ENCODE assay signal across 22 mouse cellular contexts in the genomic region with DNA sequence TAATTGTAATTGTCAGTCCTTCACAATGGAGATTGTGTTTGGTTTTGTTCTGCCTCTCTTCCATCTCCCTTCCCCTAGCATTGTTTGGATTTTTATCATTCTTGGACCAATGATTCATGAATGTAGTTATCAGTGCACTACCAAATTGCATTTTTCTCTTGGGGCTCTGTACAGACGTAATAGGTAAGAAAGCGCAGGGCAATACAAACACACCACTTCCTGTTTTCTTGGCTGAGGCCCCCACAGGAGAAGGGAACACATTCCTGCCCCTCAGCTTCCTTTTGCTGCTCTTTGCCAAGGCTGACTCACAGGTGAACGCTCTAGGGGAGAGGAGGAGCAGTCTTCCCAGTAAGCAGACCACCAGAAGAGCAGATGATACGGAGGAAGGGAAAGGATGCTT. TPM values are rescaled to one million over a fixed set of nuclear protein-coding genes. Genes with fewer than 3 reads are reported as not detected.
A peak's percentile ranks its signal among the peaks of the same experiment; 100 is the strongest.
DNase-seq lines count a peak whose midpoint lies in the region; ATAC-seq and TF ChIP-seq lines count a peak whose summit lies in the region.
"Had no signal": no experiment of that assay in that cellular context is flagged by ENCODE, and none has a peak within 500 bp of the region (broad histone marks: within the 10 kb centered on the region; RNA-seq: fewer than 3 reads in every experiment).

No protein-coding gene starts in this region.

- H3K4me3 ChIP-seq in heart, embryonic 10.5 days, result no peak overlapping the region
- H3K4me3 ChIP-seq in embryonic fibroblast, embryonic 13.5 days (ENCODE audit: insufficient read depth, low read length), result no peak overlapping the region
- no peak overlapping the region for H3K4me3 ChIP-seq in kidney, embryonic 16.5 days (ENCODE audit: low read length)
- H3K4me3 ChIP-seq: erythroblast, embryonic 14.5 days; heart, embryonic 12.5 days; limb, embryonic 13.5 days; liver, embryonic 15.5 days; megakaryocyte, embryonic 14.5 days; neural tube, embryonic 12.5 days had no signal

- no peak for TF ChIP-seq CTCF in embryonic fibroblast, embryonic 13.5 days (IDR thresholded peaks at IDR 0.05; ENCODE audit: borderline replicate concordance, insufficient read depth, low read length)

- no peaks in the 10 kb centered on the region for H3K27me3 ChIP-seq in heart, embryonic 10.5 days (ENCODE audit: insufficient read depth, poor library complexity, severe bottlenecking)
- no peaks in the 10 kb centered on the region for H3K27me3 ChIP-seq in kidney, embryonic 16.5 days (ENCODE audit: insufficient read depth, low read length)
- H3K27me3 ChIP-seq: heart, embryonic 12.5 days; limb, embryonic 13.5 days; liver, embryonic 15.5 days; neural tube, embryonic 12.5 days had no signal

- H3K9me3 ChIP-seq in heart, embryonic 10.5 days, result no peaks in the 10 kb centered on the region
- H3K9me3 ChIP-seq in kidney, embryonic 16.5 days (ENCODE audit: low read length), result no peaks in the 10 kb centered on the region
- H3K9me3 ChIP-seq: heart, embryonic 12.5 days; liver, embryonic 15.5 days; neural tube, embryonic 12.5 days had no signal

- peak; percentile 78 for ATAC-seq in CD4-positive, CD25-positive, alpha-beta regulatory T cell, adult 4 months
- ATAC-seq in kidney, embryonic 16.5 days (ENCODE audit: low FRiP score, low TSS enrichment), result no peak
- ATAC-seq: forebrain, postnatal 0 days; hindbrain, embryonic 16.5 days had no signal

- H3K9ac ChIP-seq in kidney, embryonic 16.5 days (replicated peaks; ENCODE audit: low read length), result no peak overlapping the region
- H3K9ac ChIP-seq: forebrain, postnatal 0 days; heart, embryonic 12.5 days; limb, embryonic 13.5 days; liver, embryonic 15.5 days; neural tube, embryonic 12.5 days had no signal

- no peak overlapping the region for H3K27ac ChIP-seq in heart, embryonic 10.5 days
- peak overlapping the region; percentile 55 for H3K27ac ChIP-seq in embryonic fibroblast, embryonic 13.5 days (ENCODE audit: insufficient read depth, low read length)
- H3K27ac ChIP-seq in kidney, embryonic 16.5 days (ENCODE audit: low read length), result no peak overlapping the region
- H3K27ac ChIP-seq: limb, embryonic 13.5 days; liver, embryonic 15.5 days; neural tube, embryonic 12.5 days; stomach, postnatal 0 days had no signal

- no peak overlapping the region for H3K4me2 ChIP-seq in kidney, embryonic 16.5 days (replicated peaks; ENCODE audit: low read depth, low read length)
- H3K4me2 ChIP-seq: heart, embryonic 12.5 days; limb, embryonic 13.5 days; liver, embryonic 15.5 days; neural tube, embryonic 12.5 days had no signal

- no peaks in the 10 kb centered on the region for H3K36me3 ChIP-seq in heart, embryonic 10.5 days
- H3K36me3 ChIP-seq in kidney, embryonic 16.5 days (ENCODE audit: insufficient read depth, low read length), result no peaks in the 10 kb centered on the region
- H3K36me3 ChIP-seq: heart, embryonic 12.5 days; limb, embryonic 13.5 days; liver, embryonic 15.5 days; neural tube, embryonic 12.5 days had no signal

- DNase-seq in heart, adult 9 months (ENCODE audit: low spot score in 2 of 2), result peak; percentile 13 to 46
- no peak for DNase-seq in heart, embryonic 10.5 days (ENCODE audit: low spot score)
- DNase-seq in 3T3-L1 (ENCODE audit: low read depth, low spot score), result peak; percentile 78
- DNase-seq in cerebellum, adult 9-11 months, result no peak
- no peak for DNase-seq in spleen, postnatal 10 days (ENCODE audit: low spot score in 2 of 2)
- DNase-seq: cerebellum, postnatal 10 days; forebrain, postnatal 0 days; kidney, adult 18-20 months; lung, postnatal 10 days; right cerebral cortex, postnatal 14 days; thymus, postnatal 14 days had no signal

- 0 out of 2 replicates have a peak, but pooled peaks cover 4% of the 10 kb centered on the region for H3K4me1 ChIP-seq in heart, embryonic 10.5 days
- H3K4me1 ChIP-seq in embryonic fibroblast, embryonic 13.5 days (ENCODE audit: control insufficient read depth, insufficient read depth, low read length), result peaks cover 13% of the 10 kb centered on the region
- H3K4me1 ChIP-seq in kidney, embryonic 16.5 days (ENCODE audit: insufficient read depth, low read length), result no peaks in the 10 kb centered on the region
- H3K4me1 ChIP-seq: limb, embryonic 13.5 days; liver, embryonic 15.5 days; megakaryocyte, embryonic 14.5 days; neural tube, embryonic 12.5 days had no signal

- 36% methylated on average over 4 of the region's 4 CpGs for WGBS in heart, embryonic 10.5 days
- 44% methylated on average over 4 of the region's 4 CpGs for WGBS in kidney, embryonic 16.5 days

- no peak for TF ChIP-seq POLR2A in embryonic fibroblast, embryonic 13.5 days (IDR thresholded peaks at IDR 0.05; ENCODE audit: low read depth, low read length)

RNA-seq across cellular contexts. Expression of a gene that starts 37.7 kb away (rescaled TPM):
- 7.0 and 7.2 TPM in 2 replicates for polyA plus RNA-seq in heart, embryonic 10.5 days (2016; fragmentation: Nextera tagmentation; extraction: Ambion mirVana)
- 1 to 10 TPM; 4.7 to 7.4 TPM for polyA plus RNA-seq in CD4-positive, CD25-positive, alpha-beta regulatory T cell, adult 4 months (2017; shearing (Covaris generic))
- polyA plus RNA-seq in embryonic fibroblast, embryonic 13.5 days (2011; ENCODE audit: insufficient read length, low read depth, missing spikeins), result 19.8 and 27.4 TPM in 2 replicates
- 10.0 and 10.2 TPM in 2 replicates for polyA plus RNA-seq in kidney, embryonic 16.5 days (2015; fragmentation: Nextera tagmentation; extraction: Ambion mirVana)

Comparison
In these comparisons a context has a peak if more than half of its experiments do, and no peak if none do; other contexts are left out.
1. DNase-seq: peak in heart, adult 9 months (2 of 2) and 3T3-L1 (single experiment); none in heart, embryonic 10.5 days (single experiment), cerebellum, adult 9-11 months (single experiment) and spleen, postnatal 10 days (0 of 2).